Mouse (Mus musculus): Measurements from ENCODE around the gene Krtap6-2.

The Krtap6-2 gene

GRCm38 (mm10) chr16:89420011-89420410 lies at the start of gene Krtap6-2:
Gene Krtap6-2, minus strand, starts transcription at chr16:89420111.
- no peak for DNase-seq

GRCm38 (mm10) chr16:89461189-89461588 lies 41.3 kb upstream of the Krtap6-2 start:
- no peak for DNase-seq

- DNase-seq = no peak
Measured at GRCm38 (mm10) chr16:89429586-89429985, 9.7 kb upstream of the Krtap6-2 start.

- DNase-seq = no peak
Measured at GRCm38 (mm10) chr16:89425310-89425709, 5.4 kb upstream of the Krtap6-2 start.

- DNase-seq = no peak
Measured at GRCm38 (mm10) chr16:89416311-89416710, 3.6 kb downstream of the Krtap6-2 start.

- DNase-seq = no peak
Measured at GRCm38 (mm10) chr16:89410345-89411068, 9.4 kb downstream of the Krtap6-2 start.

- no peak for DNase-seq
Measured at GRCm38 (mm10) chr16:89403768-89404167, 16.1 kb downstream of the Krtap6-2 start, which contains the start of gene Krtap21-1. Gene Krtap21-1, minus strand, starts transcription at chr16:89403868.

GRCm38 (mm10) chr16:89372734-89373461 lies 47.0 kb downstream of the Krtap6-2 start:
- no peak for DNase-seq

Data from cerebellum, postnatal 25 days (tissue).